Mouse (Mus musculus) embryonic fibroblast, embryonic 13.5 days (primary cell): ENCODE measurements around the gene Sphk1. TPM values are rescaled to one million over a fixed set of nuclear protein-coding genes. Genes with fewer than 3 reads are reported as not detected.
A peak's percentile ranks its signal among the peaks of the same experiment; 100 is the strongest.
"Not testable (repeated sequence)": the region's sequence is repeated elsewhere in the genome, so short reads cannot be mapped to it uniquely, and the experiment has no call there.

Experiments
- H3K27ac ChIP-seq: 2 replicates; pipeline ENCODE4 v1.5.1; 2012; ENCODE audit warnings: low read length, control low read depth, inconsistent platforms; ENCODE audit not compliant: insufficient read depth
- H3K4me1 ChIP-seq: 2 replicates; pipeline ENCODE4 v1.6.1; 2011; ENCODE audit warnings: low read length; ENCODE audit not compliant: control insufficient read depth, insufficient read depth
- H3K4me3 ChIP-seq: 2 replicates; pipeline ENCODE4 v1.5.1; 2011; ENCODE audit warnings: mild to moderate bottlenecking, control low read depth, low read length; ENCODE audit not compliant: insufficient read depth
- CTCF ChIP-seq: IDR thresholded peaks from 2 replicates; pipeline ENCODE4 v1.5.1; 2011; ENCODE audit warnings: mild to moderate bottlenecking, control low read depth, low read length, moderate library complexity, borderline replicate concordance; ENCODE audit not compliant: insufficient read depth
- POLR2A ChIP-seq: IDR thresholded peaks from 2 replicates; pipeline ENCODE4 v1.6.1; 2011; ENCODE audit warnings: low read depth, mild to moderate bottlenecking, control low read depth, low read length, moderate library complexity
- polyA plus RNA-seq: library from polyadenylated mRNA; stranded (reverse); fragments of >200 nt; gene quantifications from 2 replicates; pipeline ENCODE4 v1.2.4, GENCODE M21; 2011; ENCODE audit warnings: low read depth; ENCODE audit not compliant: missing spikeins, insufficient read length

The Sphk1 gene
- 8.7 and 11.2 TPM in 2 replicates for polyA plus RNA-seq

DNA sequence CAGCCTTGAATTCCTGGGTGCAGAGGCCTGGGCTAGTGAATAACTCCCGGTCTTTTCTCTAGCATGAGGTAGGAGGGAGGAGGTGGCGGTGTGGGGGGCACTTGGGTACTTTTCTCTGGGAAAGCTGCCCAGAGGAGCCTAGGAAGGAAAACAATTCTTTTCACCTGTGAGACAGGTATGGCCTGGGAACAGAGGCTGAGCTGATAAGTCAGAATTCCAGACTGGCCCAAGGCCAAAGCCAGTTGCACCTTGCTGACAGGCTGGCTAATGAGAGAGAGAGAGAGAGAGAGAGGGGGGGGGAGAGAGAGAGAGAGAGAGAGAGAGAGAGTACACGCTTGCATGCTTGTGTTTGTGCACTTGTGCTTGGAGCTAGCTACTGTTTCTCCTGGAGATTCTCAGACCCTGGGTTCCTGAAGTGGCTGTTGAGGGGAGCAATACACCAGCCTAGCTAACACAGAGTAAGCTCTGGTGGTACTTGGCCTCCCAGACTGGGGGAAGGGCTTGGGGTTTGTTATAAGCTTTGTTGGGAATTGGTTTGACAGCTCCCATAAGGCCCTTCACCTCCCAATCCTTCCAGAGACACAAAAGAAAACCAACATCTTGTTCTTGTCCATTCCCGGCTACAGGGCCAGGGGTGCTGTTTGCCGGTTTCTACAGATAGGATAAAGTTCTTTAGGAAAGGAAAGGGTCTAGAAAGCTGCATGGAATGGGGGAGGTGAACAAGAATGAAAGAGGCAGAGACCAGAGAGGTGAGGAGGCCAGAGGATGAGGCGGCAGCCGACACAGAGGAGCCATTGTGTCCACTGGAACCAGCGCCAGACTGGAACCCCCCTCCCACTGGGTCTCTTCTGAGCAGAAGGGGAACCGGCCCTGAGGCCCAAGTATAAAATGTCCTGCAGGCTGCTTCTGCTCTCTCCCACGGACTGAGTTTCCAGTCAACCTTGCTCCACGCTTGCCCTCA, at the start of gene Sphk1:
Gene Sphk1 (plus strand): TSS at position 739 of the 961 bp plus-strand sequence.
- Histone ChIP-seq H3K4me3 (peak within 1 kb of the TSS; percentile 50), H3K4me1 (no peaks in the 10 kb centered on the region), H3K27ac (no peak within 1 kb of the TSS)
- no peak for TF ChIP-seq POLR2A
- no peak for TF ChIP-seq CTCF

DNA sequence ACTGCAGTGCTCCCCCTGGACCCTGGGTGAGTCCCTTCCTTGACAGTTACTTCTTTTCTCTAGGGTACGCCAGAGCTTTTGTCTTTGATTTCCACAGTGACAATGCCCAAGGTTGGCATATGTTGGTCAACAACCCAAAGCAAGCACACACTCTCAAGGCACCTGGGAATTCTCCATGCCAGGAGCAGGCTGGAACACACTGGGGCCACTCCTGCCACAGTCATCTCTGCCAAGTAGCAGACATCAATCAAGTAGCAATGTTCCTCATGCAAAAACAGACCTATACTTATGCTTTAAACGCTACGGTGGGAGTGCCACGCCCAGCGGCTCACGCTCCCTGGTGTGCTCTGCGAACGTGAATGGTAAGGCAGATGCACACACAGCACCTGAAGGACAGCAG, 49.8 kb upstream of the Sphk1 start:
- Histone ChIP-seq H3K4me3 (no peak overlapping the region), H3K4me1 (no peaks in the 10 kb centered on the region), H3K27ac (no peak overlapping the region)
- no peak for TF ChIP-seq POLR2A
- TF ChIP-seq CTCF: no peak

DNA sequence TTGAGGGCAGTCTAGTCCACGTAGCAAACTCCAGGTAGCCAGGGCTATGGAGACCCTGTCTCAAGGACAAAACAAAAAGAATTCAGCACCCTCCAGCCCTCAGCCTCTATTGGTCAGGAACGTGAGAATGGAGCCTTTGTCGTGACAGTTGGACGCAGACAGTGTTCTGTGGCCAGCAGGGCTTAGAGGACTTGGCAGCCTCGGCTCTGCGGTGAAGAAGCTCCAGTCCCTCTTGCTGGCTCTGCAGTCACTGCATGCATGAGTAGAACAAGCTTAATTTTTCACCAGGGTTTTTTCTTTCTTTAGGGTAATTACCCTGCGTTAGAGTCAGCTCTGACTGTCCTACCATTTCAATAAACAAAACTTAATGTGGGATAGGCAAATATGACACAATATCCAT, 48.9 kb upstream of the Sphk1 start:
- Histone ChIP-seq H3K4me3 (no peak overlapping the region), H3K4me1 (no peaks in the 10 kb centered on the region), H3K27ac (no peak overlapping the region)
- TF ChIP-seq POLR2A (no peak), CTCF (no peak)

DNA sequence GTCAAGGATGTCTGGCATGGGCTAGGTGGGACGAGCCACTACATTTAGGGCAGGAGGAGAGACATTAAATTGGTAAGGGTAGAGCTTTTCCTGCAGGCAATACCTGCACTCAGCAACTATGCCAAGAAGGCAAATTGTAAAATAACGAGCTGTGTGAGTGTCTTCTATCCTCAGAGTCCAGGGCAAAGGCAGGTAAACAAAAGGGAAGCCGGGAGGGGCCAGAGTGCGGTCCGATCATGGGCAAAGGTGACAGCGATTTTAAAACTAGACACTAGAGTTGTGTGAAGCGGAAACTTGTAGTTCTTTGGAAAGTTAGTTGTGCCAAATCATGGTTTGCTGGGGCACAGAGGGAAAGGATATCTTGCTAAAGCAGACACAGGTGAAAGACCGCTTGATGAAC, 46.5 kb upstream of the Sphk1 start:
- Histone ChIP-seq H3K27ac (no peak overlapping the region), H3K4me3 (no peak overlapping the region), H3K4me1 (no peaks in the 10 kb centered on the region)
- TF ChIP-seq POLR2A (no peak), CTCF (no peak)

DNA sequence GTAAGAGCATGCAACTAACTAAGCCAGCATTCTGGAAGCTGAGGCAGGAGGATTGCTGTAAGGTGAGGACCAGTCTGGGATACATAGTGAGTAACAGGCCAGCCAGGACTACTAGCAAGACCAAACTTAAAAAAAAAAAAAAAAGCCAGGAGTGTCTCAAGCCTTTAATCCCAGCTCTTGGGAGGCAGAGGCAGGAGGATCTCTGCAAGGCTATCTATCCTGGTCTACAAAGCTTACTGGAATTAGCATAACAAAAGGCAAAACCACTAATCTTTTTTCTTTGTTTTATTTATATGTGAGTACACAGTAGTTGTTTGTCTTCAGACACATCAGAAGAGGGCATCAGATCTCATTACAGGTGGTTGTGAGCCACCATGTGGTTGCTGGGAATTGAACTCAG, 42.5 kb upstream of the Sphk1 start:
- H3K4me1 ChIP-seq: 0 out of 2 replicates have a peak, but pooled peaks cover 2% of the 10 kb centered on the region
- no peak for TF ChIP-seq CTCF
- TF ChIP-seq POLR2A: no peak
- no peak overlapping the region for H3K4me3 ChIP-seq
- no peak overlapping the region for H3K27ac ChIP-seq

DNA sequence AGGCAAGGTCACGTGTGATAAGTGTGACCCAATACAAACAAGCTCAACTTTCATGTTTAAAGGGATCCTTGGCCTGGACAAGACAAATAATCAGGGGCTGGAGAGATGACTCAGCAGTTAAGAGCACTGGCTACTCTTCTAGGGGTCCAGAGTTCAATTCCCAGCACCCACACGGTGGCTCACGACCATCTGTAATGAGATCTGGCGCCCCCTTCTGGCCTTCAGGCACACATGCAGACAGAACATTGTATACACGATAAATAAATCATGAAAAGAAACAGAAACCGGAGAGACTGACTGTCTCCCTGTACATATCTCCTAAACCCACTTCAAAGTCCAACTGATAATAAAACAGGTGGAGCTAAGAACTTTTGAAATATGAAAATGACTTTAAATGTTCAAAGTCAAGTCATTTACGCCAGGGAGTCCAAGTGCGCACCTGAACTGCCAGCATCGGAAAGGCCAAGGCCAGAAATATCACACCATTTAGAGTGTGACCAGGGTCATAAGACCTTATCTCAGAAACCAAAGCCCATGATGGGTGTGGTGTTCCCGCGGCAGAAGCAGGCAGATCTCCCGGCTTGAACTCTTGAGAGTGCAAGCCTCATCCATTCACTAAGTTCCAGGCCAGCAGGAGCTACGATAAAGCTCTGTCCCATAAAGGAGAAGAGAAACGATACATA, 41.9 kb upstream of the Sphk1 start:
- no peak overlapping the region for H3K27ac ChIP-seq
- H3K4me1 ChIP-seq: 0 out of 2 replicates have a peak, but pooled peaks cover 2% of the 10 kb centered on the region
- peak overlapping the region; percentile 95 for H3K4me3 ChIP-seq
- TF ChIP-seq POLR2A (no peak), CTCF (peak; percentile 32; the same call in 1 of the 2 replicates)

DNA sequence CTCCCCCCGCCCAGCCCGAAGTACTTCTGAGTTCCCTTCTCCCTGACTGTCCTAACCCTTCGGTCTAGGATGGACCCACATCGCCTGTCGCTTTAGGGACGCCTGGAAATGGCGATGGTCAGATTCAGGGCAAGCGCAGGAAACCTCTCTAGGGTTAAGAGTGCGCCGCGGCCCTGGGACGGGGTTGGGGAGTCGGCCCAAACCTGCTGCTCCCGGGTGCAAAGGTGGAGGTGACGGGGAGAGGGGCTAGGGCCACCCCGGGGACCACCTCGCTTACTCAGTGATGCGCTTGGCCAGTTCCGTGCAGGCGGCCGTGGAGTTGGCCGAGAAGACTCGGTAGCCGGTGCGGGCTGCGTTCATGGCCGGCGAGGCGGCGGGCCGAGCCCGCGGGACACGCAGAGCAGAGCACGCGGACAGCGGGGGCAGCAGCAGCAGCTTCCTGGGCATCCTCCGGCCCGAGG, 40.9 kb upstream of the Sphk1 start:
- Histone ChIP-seq H3K4me3 (peak overlapping the region; percentile 95), H3K27ac (peak overlapping the region; percentile 43), H3K4me1 (0 out of 2 replicates have a peak, but pooled peaks cover 2% of the 10 kb centered on the region)
- no peak for TF ChIP-seq CTCF

DNA sequence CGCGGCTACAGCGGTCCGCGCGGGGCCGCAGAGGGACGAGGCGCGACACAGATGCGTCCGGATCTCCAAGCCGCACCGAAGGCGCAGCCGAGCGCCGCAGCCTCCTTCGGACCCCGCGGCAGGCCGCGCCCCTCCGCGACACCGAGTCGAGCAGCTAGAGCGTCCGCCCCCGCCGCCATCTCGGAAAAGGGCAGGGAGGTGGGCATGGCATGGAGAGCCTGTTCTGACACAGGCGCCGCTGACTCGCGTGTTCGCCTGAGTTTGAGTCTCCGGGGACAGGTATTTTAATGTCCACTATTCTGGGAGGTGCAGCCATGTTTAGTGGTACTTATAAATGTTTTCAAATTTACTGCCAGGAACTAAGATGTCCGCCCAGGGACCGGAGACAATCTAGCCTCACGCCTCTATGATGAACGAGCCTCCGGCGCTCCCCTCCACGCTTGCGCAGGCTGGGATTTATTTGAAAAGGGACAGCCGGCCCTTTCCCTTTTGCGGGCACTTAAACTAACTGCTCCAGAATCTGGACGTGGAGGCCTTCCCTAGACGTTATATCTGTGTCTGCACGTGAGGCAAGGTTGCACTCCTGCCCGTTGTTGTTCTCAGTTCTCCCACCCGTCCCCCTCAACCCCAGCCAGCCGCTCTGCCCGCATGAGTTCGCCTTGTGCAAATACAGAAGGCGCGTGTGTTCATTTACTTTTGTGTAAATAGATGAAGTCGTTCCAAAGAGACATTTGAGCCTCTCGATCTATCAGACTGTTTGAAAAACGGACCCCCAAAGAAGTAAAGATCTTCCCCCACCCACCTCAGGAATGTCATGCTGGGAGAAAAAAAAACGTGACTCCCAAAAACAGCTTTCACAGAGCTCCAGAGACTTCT, 40.3 kb upstream of the Sphk1 start:
- 0 out of 2 replicates have a peak, but pooled peaks cover 2% of the 10 kb centered on the region for H3K4me1 ChIP-seq
- peak overlapping the region; percentile 95 for H3K4me3 ChIP-seq
- H3K27ac ChIP-seq: peak overlapping the region; percentile 70
- TF ChIP-seq POLR2A (peak; percentile 95), CTCF (no peak)

DNA sequence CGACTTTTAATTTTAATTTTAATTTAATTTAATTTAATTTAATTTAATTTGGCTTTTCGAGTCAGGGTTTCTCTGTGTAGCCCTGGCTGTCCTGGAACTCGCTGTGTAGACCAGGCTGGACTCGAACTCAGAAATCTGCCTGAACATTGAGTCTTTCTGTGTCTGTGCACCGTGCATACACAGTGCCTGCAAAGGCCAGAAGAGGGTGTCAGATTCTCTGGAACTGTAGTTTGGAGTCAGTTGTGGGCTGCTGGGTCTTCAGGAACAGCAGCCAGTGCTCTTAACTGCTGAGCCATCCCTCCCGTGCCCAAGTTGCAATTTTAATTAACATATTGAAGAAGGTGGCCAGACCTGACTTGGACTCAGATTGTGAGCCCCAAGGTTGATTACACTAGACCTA, 39.4 kb upstream of the Sphk1 start:
- Histone ChIP-seq H3K27ac (no peak overlapping the region), H3K4me3 (no peak overlapping the region), H3K4me1 (0 out of 2 replicates have a peak, but pooled peaks cover 2% of the 10 kb centered on the region)
- TF ChIP-seq POLR2A: no peak
- no peak for TF ChIP-seq CTCF

DNA sequence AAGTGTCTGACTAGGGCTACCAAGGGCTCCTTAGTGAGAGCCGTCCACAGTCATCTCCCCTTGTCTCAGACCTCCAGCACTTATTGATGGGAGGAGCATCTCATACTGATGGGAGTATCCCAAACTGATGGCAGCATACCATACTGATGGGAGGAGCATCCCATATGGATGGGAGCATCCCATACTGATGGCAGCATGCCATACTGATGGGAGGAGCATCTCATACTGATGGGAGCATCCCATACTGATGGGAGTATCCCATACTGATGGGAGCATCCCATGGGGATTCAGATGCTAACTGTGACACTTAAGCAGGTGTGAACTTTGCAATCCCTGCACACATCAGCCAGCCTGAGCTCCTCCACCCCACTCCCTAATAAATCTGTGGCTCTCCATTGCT, 38.2 kb upstream of the Sphk1 start:
- H3K4me1 ChIP-seq, H3K27ac ChIP-seq: not testable (repeated sequence)

More for the DNA sequence above, 38.2 kb upstream of the Sphk1 start:
- not testable (repeated sequence) for H3K4me3 ChIP-seq
